Mouse (Mus musculus): ENCODE data around the gene Zfp334. TPM values are rescaled to one million over a fixed set of nuclear protein-coding genes. Genes with fewer than 3 reads are reported as not detected.

The Zfp334 gene
- total and polyA plus RNA-seq, 2 experiments from 2014 or later = 4.6 to 22.4 TPM

- Histone ChIP-seq H3K27ac (ENCODE audit: low read depth, low read length) (no peak overlapping the region), H3K4me3 (ENCODE audit: low read depth, low read length) (no peak overlapping the region), H3K4me1 (ENCODE audit: insufficient read depth) (no peaks in the 10 kb centered on the region), H3K9ac (no peak overlapping the region), H3K9me3 (ENCODE audit: low read length) (no peaks in the 10 kb centered on the region), H3K36me3 (ENCODE audit: insufficient read depth) (no peaks in the 10 kb centered on the region), H3K4me2 (ENCODE audit: low read depth) (no peak overlapping the region), H3K27me3 (ENCODE audit: insufficient read depth, low read length) (no peaks in the 10 kb centered on the region)
- DNase-seq = no peak
- ATAC-seq = peak; percentile 51
- WGBS = 61% methylated on average over 23 of the region's 23 CpGs
- TF ChIP-seq CTCF (IDR thresholded peaks at IDR 0.05; ENCODE audit: low read depth) = no peak
Measured at GRCm38 (mm10) chr2:165397502-165398163, 9.6 kb upstream of the Zfp334 start.

DNA sequence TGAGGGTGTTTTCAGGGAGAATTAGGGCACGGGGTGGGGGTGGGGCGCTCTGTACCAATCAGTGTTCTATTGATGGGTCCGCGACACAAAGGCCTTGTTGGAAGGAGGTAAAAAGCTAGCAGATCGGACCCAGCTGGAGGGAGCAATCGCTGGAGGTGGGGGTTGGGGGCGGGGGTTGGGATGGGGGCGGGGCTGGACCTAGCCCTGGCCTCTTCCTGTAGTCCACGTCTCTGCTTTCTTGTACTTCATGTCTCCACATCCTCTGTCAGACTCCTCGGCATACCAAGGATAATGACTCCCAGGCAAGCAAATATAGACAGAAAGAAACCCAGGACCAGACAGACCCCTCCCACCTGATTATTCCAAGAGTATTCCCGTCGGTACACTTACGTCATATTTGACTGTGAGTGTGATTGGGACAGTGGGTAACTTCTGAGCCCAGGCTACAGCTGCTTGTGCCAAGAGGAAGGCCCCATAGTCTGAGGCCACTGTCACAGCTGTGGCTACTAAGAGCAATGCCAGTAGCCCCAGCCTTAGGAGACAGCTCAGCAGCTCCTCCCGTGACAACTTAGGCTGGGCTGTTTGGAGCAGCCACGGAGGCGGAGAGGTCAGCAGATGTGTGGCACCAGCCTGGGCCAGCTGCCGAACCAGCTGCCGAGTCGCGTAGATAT is 8.9 kb upstream of the Zfp334 start:
- H3K9me3 ChIP-seq (ENCODE audit: low read length) = no peaks in the 10 kb centered on the region
- no peak overlapping the region for H3K4me3 ChIP-seq (ENCODE audit: low read depth, low read length)
- 37% methylated on average over 20 of the region's 20 CpGs for WGBS
- no peaks in the 10 kb centered on the region for H3K36me3 ChIP-seq (ENCODE audit: insufficient read depth)
- TF ChIP-seq CTCF (IDR thresholded peaks at IDR 0.05; ENCODE audit: low read depth) = no peak
- ATAC-seq = 0 out of 2 replicates have a peak, but pooled peaks have one; percentile 32
- H3K27me3 ChIP-seq (ENCODE audit: insufficient read depth, low read length) = no peaks in the 10 kb centered on the region
- H3K9ac ChIP-seq = no peak overlapping the region
- H3K27ac ChIP-seq (ENCODE audit: low read depth, low read length) = no peak overlapping the region
- H3K4me2 ChIP-seq (ENCODE audit: low read depth) = no peak overlapping the region
- H3K4me1 ChIP-seq (ENCODE audit: insufficient read depth) = no peaks in the 10 kb centered on the region
- no peak for DNase-seq

- ATAC-seq = no peak
- Histone ChIP-seq H3K4me1 (ENCODE audit: insufficient read depth) (no peaks in the 10 kb centered on the region), H3K27ac (ENCODE audit: low read depth, low read length) (no peak overlapping the region), H3K9me3 (ENCODE audit: low read length) (no peaks in the 10 kb centered on the region), H3K36me3 (ENCODE audit: insufficient read depth) (no peaks in the 10 kb centered on the region), H3K9ac (no peak overlapping the region), H3K4me3 (ENCODE audit: low read depth, low read length) (no peak overlapping the region), H3K27me3 (ENCODE audit: insufficient read depth, low read length) (no peaks in the 10 kb centered on the region), H3K4me2 (ENCODE audit: low read depth) (no peak overlapping the region)
- DNase-seq = no peak
- TF ChIP-seq CTCF (IDR thresholded peaks at IDR 0.05; ENCODE audit: low read depth) = no peak
- 85% methylated on average over 4 of the region's 4 CpGs for WGBS
Measured at GRCm38 (mm10) chr2:165392156-165392555, 4.1 kb upstream of the Zfp334 start.

DNA sequence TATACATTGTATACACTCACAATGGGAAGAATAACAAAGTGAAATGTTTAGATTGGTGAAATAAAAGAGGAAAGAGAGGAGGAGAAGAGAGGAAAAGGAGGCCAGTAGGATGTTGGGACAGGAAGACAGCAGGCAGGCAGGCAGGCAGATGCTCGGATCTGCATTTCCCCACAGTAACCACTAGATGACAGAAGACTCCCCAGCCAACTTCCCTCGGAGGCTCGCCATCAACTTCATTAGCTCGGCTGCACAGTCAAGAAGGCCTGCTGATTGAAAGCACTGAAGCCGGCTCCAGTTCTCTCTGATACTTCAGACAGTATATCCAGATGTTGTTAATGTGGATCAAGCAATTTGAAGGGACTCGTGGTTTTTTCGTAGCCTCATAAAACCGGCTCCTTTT is 3.5 kb upstream of the Zfp334 start:
- Histone ChIP-seq H3K4me3 (ENCODE audit: low read depth, low read length) (no peak overlapping the region), H3K9ac (no peak overlapping the region), H3K27ac (ENCODE audit: low read depth, low read length) (no peak overlapping the region), H3K27me3 (ENCODE audit: insufficient read depth, low read length) (no peaks in the 10 kb centered on the region), H3K4me1 (ENCODE audit: insufficient read depth) (peaks cover 5% of the 10 kb centered on the region), H3K9me3 (ENCODE audit: low read length) (no peaks in the 10 kb centered on the region), H3K4me2 (ENCODE audit: low read depth) (no peak overlapping the region), H3K36me3 (ENCODE audit: insufficient read depth) (no peaks in the 10 kb centered on the region)
- TF ChIP-seq CTCF (IDR thresholded peaks at IDR 0.05; ENCODE audit: low read depth) = peak; percentile 89
- DNase-seq (peak; percentile 80), ATAC-seq (peak; percentile 56; the same call in 1 of the 2 replicates)
- 15% methylated on average over 8 of the region's 8 CpGs for WGBS

DNA sequence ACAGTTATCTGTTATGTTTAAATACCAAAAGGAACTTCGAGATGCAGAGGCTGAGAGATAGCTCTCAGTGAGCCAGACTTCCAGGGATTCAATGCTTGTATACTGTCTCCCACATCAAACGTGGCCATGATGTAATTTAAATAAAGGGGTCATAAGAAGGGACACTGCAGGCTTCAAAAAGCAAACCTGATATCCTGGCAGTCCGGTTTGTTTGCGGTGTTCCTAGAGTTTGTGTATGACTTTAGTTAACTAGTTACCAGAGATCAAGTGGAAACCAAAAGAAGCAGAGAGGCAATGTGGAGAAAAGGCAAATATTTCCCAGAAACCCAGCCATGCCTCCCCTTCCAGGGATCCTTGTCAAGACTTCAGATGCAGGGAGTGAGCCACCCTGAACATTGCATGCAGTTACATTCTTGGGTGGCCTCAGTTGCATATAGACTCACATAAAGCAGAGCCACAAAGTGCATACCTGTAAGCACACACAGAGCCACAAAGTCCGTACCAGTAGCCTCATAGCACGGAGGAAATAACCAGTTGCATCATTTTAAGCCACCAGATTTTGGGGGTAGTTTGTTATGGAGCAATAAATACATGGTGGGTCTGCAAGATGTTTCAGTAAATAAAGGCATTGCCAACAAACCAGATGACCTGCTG is 1.4 kb upstream of the Zfp334 start:
- no peak for ATAC-seq
- TF ChIP-seq CTCF (IDR thresholded peaks at IDR 0.05; ENCODE audit: low read depth) = no peak
- Histone ChIP-seq H3K9me3 (ENCODE audit: low read length) (no peaks in the 10 kb centered on the region), H3K4me1 (ENCODE audit: insufficient read depth) (peaks cover 6% of the 10 kb centered on the region), H3K4me2 (ENCODE audit: low read depth) (no peak overlapping the region), H3K9ac (no peak overlapping the region), H3K4me3 (ENCODE audit: low read depth, low read length) (no peak overlapping the region), H3K36me3 (ENCODE audit: insufficient read depth) (peaks cover 19% of the 10 kb centered on the region), H3K27me3 (ENCODE audit: insufficient read depth, low read length) (no peaks in the 10 kb centered on the region), H3K27ac (ENCODE audit: low read depth, low read length) (no peak overlapping the region)
- no peak for DNase-seq
- WGBS = 83% methylated on average over 6 of the region's 6 CpGs

GRCm38 (mm10) chr2:165387370-165387769 is 689 bp downstream of the Zfp334 start:
- TF ChIP-seq CTCF (IDR thresholded peaks at IDR 0.05; ENCODE audit: low read depth) = no peak
- H3K9me3 ChIP-seq (ENCODE audit: low read length) = no peaks in the 10 kb centered on the region
- ATAC-seq (peak; percentile 34; the same call in 1 of the 2 replicates), DNase-seq (no peak)
- peak overlapping the region; percentile 94 for H3K27ac ChIP-seq (ENCODE audit: low read depth, low read length)
- peak overlapping the region; percentile 59 for H3K4me2 ChIP-seq (ENCODE audit: low read depth)
- H3K27me3 ChIP-seq (ENCODE audit: insufficient read depth, low read length) = no peaks in the 10 kb centered on the region
- peak overlapping the region; percentile 86 for H3K9ac ChIP-seq
- WGBS = 5% methylated on average over 4 of the region's 4 CpGs
- peaks cover 6% of the 10 kb centered on the region for H3K4me1 ChIP-seq (ENCODE audit: insufficient read depth)
- H3K4me3 ChIP-seq (ENCODE audit: low read depth, low read length) = peak overlapping the region; percentile 58
- peaks cover 39% of the 10 kb centered on the region for H3K36me3 ChIP-seq (ENCODE audit: insufficient read depth)

DNA sequence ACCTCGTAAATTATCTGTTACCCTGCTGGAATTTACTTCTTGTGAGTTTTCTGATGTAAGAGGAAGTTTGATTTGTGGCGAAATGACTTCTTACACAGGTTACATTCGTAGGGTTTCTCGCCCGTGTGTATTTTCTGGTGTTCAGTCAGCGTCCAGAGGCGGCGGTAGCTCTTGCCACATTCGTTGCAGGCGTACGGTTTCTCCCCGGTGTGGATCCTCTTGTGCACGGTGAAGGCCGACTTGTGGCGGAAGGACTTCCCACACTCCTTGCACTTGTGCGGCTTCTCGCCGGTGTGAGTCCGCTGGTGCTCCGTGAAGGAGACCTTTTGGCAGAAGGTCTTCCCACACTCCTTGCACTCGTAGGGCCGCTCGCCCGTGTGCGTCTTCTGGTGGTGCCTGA is 8.0 kb downstream of the Zfp334 start:
- no peak for ATAC-seq
- H3K4me1 ChIP-seq (ENCODE audit: insufficient read depth) = no peaks in the 10 kb centered on the region
- no peak overlapping the region for H3K27ac ChIP-seq (ENCODE audit: low read depth, low read length)
- peaks cover 79% of the 10 kb centered on the region for H3K36me3 ChIP-seq (ENCODE audit: insufficient read depth)
- H3K4me2 ChIP-seq (ENCODE audit: low read depth) = no peak overlapping the region
- H3K4me3 ChIP-seq (ENCODE audit: low read depth, low read length) = no peak overlapping the region
- WGBS = 95% methylated on average over 25 of the region's 25 CpGs
- 0 out of 2 replicates have a peak, but pooled peaks cover 4% of the 10 kb centered on the region for H3K9me3 ChIP-seq (ENCODE audit: low read length)
- DNase-seq = no peak
- H3K27me3 ChIP-seq (ENCODE audit: insufficient read depth, low read length) = no peaks in the 10 kb centered on the region
- H3K9ac ChIP-seq = no peak overlapping the region
- no peak for TF ChIP-seq CTCF (IDR thresholded peaks at IDR 0.05; ENCODE audit: low read depth)

All from forebrain, postnatal 0 days (tissue).